Mouse (Mus musculus): ENCODE measurements at regions not wholly inside any gene's neighbourhood (a gene's known extent, or its start where the extent isn't known, plus 50 kb on each side); places are given as distances from the start of the nearest gene placed in this dataset.

- no peak for DNase-seq
These were observed 823.1 kb downstream of the Efna5 start for GRCm38 (mm10) chr17:62058016-62058415.

- no peak for DNase-seq
These were observed 826.3 kb downstream of the Efna5 start for GRCm38 (mm10) chr17:62054801-62055200.

GRCm38 (mm10) chr17:62048989-62049388 lies 832.1 kb downstream of the Efna5 start:
- no peak for DNase-seq

GRCm38 (mm10) chr17:62030614-62031013 lies 850.5 kb downstream of the Efna5 start:
- DNase-seq, result no peak

All from cerebellum, adult 8-10 months (tissue).